Mouse (Mus musculus): Measurements from ENCODE around the gene Trappc10.

The Trappc10 gene

GRCm38 (mm10) chr10:78244438-78245224 is at the start of gene Trappc10:
Gene Trappc10, minus strand, starts transcription at chr10:78244641.
- in situ Hi-C loops (cut with MboI; ENCODE audit: low pct_unique_long_range_greater_than_20kb in 1 of 2, low sequenced_read_pairs in 2 of 2, unreplicated experiment in 1 of 2), result no loop called here

GRCm38 (mm10) chr10:78293576-78293975 is 49.1 kb upstream of the Trappc10 start:
- in situ Hi-C loops (cut with MboI; ENCODE audit: low pct_unique_long_range_greater_than_20kb in 1 of 2, low sequenced_read_pairs in 2 of 2, unreplicated experiment in 1 of 2), result loop anchor here in 1 of 2 experiments (5.0 kb wide), 1 partner anchor 44 kb away; no protein-coding TSS in a partner anchor

DNA sequence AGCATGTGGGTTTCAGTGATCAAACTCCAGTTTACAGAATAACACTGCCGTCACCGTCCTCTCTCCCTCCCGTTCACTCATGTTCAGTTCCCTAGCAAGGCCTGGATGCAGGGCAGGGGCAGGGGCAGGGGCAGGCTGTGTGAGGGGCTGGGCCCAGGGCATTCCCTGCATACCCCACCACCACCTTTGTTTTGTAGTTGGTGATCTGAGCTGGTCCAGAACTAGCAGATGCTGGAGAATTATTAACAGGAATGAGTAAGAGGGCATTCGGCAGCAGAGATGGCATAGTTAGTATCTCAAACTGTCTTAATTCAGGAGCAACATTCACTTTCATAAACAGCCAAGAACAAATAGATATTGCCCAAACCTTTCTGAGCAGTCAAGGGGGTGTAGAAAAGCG is 47.9 kb upstream of the Trappc10 start:
- in situ Hi-C loops (cut with MboI; ENCODE audit: low pct_unique_long_range_greater_than_20kb in 1 of 2, low sequenced_read_pairs in 2 of 2, unreplicated experiment in 1 of 2), result loop anchor here in 1 of 2 experiments (5.0 kb wide), 1 partner anchor 45 kb away; no protein-coding TSS in a partner anchor

DNA sequence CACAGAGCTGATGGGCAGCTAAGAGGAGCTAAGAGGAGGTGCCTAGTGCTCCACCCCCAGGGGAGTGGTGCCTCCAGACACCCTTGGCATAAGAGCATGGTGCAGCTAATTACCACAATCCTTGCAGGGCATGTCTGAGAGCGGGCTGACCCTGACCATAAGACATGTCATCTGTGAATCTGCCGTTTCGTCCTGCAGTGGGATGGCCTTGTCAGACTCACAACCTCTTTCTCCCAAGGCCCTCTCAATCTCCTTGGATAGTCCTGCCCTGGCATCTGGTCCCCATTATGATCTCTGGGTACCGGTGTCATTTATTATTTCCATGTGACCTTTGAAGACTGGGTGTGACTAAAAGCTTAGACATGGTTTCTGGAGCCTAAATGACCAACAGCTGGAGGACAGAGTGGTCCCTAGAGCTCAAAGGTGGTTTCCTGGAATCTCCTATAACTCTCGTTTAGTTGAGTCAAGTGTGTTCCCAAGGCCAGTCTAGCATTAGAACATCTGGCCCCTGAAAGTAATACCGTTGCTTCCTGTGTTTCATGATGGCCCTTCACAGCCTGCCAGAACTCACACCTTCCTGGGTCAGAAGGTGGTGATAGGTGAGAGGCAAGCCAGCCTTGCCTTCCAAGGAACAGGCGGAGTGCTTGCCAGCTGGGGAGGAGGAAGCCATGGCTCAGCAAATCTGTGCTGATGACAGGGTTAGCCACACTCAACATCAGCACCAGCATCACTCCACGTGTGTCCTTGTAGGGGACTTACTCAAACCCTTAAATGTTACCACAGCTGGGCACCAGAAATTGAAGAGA is 46.5 kb upstream of the Trappc10 start:
- in situ Hi-C loops (cut with MboI; ENCODE audit: low pct_unique_long_range_greater_than_20kb in 1 of 2, low sequenced_read_pairs in 2 of 2, unreplicated experiment in 1 of 2), result loop anchor here in 1 of 2 experiments (5.0 kb wide), 1 partner anchor 46 kb away; no protein-coding TSS in a partner anchor

DNA sequence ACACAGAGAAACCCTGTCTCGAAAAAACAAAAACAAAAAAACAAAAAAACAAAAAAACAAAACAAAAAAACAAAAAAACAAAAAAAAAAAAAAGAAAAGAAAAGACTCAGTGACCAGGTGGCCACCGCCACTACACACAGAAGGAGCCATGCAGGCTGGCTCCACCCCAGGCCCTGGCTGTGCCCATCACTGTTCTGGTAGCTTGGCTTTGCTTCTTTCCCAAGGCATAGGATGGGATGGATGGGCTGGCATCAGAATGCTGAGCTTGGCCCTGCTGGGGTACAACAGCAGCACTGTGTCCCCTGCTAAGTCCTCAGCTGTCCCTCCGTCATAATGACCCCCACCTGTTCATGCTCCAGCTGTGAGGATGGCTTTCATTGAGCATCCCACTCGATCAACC is 44.5 kb upstream of the Trappc10 start:
- in situ Hi-C loops (cut with MboI; ENCODE audit: low pct_unique_long_range_greater_than_20kb in 1 of 2, low sequenced_read_pairs in 2 of 2, unreplicated experiment in 1 of 2), result no loop called here

DNA sequence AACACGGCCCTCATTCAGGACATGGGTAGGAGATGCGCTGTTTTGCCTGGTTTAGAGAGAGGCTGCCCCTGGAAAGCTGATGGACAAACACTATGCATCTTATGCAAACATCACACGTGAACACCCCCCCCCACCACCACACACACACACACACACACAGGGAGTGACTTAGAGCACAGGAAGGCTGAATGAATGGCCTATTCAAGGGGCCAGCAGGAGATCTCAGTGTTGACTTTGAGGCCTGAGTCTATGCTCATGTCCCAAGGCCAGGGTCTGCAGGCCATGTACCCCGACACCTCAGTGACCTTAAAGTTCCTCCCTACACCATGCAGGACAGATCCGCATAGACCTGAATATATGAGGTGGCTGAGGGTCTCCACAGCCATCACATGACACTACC is 43.7 kb upstream of the Trappc10 start:
- in situ Hi-C loops (cut with MboI; ENCODE audit: low pct_unique_long_range_greater_than_20kb in 1 of 2, low sequenced_read_pairs in 2 of 2, unreplicated experiment in 1 of 2), result no loop called here

GRCm38 (mm10) chr10:78287465-78288132 is 43.2 kb upstream of the Trappc10 start:
- in situ Hi-C loops (cut with MboI; ENCODE audit: low pct_unique_long_range_greater_than_20kb in 1 of 2, low sequenced_read_pairs in 2 of 2, unreplicated experiment in 1 of 2), result no loop called here

- in situ Hi-C loops (cut with MboI; ENCODE audit: low pct_unique_long_range_greater_than_20kb in 1 of 2, low sequenced_read_pairs in 2 of 2, unreplicated experiment in 1 of 2), result no loop called here
Measured at GRCm38 (mm10) chr10:78285959-78286358, 41.5 kb upstream of the Trappc10 start.

GRCm38 (mm10) chr10:78285409-78285808 is 41.0 kb upstream of the Trappc10 start:
- in situ Hi-C loops (cut with MboI; ENCODE audit: low pct_unique_long_range_greater_than_20kb in 1 of 2, low sequenced_read_pairs in 2 of 2, unreplicated experiment in 1 of 2), result no loop called here

GRCm38 (mm10) chr10:78284812-78285211 is 40.4 kb upstream of the Trappc10 start:
- in situ Hi-C loops (cut with MboI; ENCODE audit: low pct_unique_long_range_greater_than_20kb in 1 of 2, low sequenced_read_pairs in 2 of 2, unreplicated experiment in 1 of 2), result no loop called here

DNA sequence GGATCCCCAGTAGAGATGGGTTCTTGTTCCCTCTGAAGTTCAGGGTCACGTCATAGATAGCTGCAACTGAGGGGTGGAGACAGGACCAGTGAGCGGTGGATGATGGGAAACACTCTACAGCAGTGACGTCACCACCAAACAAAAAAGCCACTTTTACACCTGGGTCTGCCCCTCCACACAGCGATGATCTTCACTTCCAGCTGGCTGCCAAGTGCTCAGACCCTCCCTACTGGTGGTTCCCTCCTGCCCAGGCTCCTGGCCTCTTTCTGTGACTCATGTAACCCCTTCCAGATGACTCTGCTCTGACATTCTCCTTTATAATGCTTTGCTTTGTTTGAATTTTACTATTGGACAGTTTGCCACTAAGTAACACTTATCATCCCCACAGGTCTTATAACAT is 38.0 kb upstream of the Trappc10 start:
- in situ Hi-C loops (cut with MboI; ENCODE audit: low pct_unique_long_range_greater_than_20kb in 1 of 2, low sequenced_read_pairs in 2 of 2, unreplicated experiment in 1 of 2), result no loop called here

- in situ Hi-C loops (cut with MboI; ENCODE audit: low pct_unique_long_range_greater_than_20kb in 1 of 2, low sequenced_read_pairs in 2 of 2, unreplicated experiment in 1 of 2), result no loop called here
Measured at GRCm38 (mm10) chr10:78280486-78280885, 36.0 kb upstream of the Trappc10 start.

GRCm38 (mm10) chr10:78279210-78279609 is 34.8 kb upstream of the Trappc10 start:
- in situ Hi-C loops (cut with MboI; ENCODE audit: low pct_unique_long_range_greater_than_20kb in 1 of 2, low sequenced_read_pairs in 2 of 2, unreplicated experiment in 1 of 2), result no loop called here

- in situ Hi-C loops (cut with MboI; ENCODE audit: low pct_unique_long_range_greater_than_20kb in 1 of 2, low sequenced_read_pairs in 2 of 2, unreplicated experiment in 1 of 2), result no loop called here
Measured at GRCm38 (mm10) chr10:78277835-78278234, 33.4 kb upstream of the Trappc10 start.

GRCm38 (mm10) chr10:78276242-78276641 is 31.8 kb upstream of the Trappc10 start:
- in situ Hi-C loops (cut with MboI; ENCODE audit: low pct_unique_long_range_greater_than_20kb in 1 of 2, low sequenced_read_pairs in 2 of 2, unreplicated experiment in 1 of 2), result no loop called here

GRCm38 (mm10) chr10:78272932-78273331 is 28.5 kb upstream of the Trappc10 start:
- in situ Hi-C loops (cut with MboI; ENCODE audit: low pct_unique_long_range_greater_than_20kb in 1 of 2, low sequenced_read_pairs in 2 of 2, unreplicated experiment in 1 of 2), result no loop called here

- in situ Hi-C loops (cut with MboI; ENCODE audit: low pct_unique_long_range_greater_than_20kb in 1 of 2, low sequenced_read_pairs in 2 of 2, unreplicated experiment in 1 of 2), result loop anchor here (10.0 kb wide), 2 partner anchors 109 to 119 kb away; no protein-coding TSS in a partner anchor
Measured at GRCm38 (mm10) chr10:78265881-78266280, 21.4 kb upstream of the Trappc10 start.

- in situ Hi-C loops (cut with MboI; ENCODE audit: low pct_unique_long_range_greater_than_20kb in 1 of 2, low sequenced_read_pairs in 2 of 2, unreplicated experiment in 1 of 2), result loop anchor here (10.0 kb wide), 2 partner anchors 110 to 120 kb away; no protein-coding TSS in a partner anchor
Measured at GRCm38 (mm10) chr10:78264735-78265134, 20.3 kb upstream of the Trappc10 start.

Data from mouse embryonic stem cell (cell line).